Mouse (Mus musculus): ENCODE results near the gene Naa25.

DNA sequence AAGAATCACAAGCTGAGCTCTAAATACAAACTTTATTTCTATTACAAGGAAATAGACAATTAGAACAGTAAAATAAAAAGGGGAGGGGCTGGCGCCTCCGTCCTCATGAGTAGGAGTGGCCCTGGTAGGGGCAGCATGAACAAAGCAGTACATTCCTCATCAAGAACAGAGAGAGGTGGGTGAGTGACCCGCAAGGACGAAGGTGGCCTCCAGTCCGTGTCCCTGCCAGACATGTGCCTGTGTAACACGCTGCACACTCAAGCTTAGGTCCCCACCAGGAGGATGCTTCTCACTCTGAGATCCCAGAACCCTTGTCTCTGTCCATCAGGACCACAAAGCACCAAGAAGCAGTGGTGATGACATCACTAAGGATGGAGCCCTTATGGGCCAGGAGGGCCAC is 26.0 kb upstream of the Naa25 start:
- TF ChIP-seq CTCF (conservative IDR thresholded peaks at IDR 0.05; ENCODE audit: low read length) (no peak), POU5F1 (IDR thresholded peaks at IDR 0.05; ENCODE audit: borderline replicate concordance, low read length) (no peak)

Data from E14TG2a.4 (cell line).